Mouse (Mus musculus): ENCODE measurements at regions not wholly inside any gene's neighbourhood (a gene's known extent, or its start where the extent isn't known, plus 50 kb on each side); places are given as distances from the start of the nearest gene placed in this dataset.

DNA sequence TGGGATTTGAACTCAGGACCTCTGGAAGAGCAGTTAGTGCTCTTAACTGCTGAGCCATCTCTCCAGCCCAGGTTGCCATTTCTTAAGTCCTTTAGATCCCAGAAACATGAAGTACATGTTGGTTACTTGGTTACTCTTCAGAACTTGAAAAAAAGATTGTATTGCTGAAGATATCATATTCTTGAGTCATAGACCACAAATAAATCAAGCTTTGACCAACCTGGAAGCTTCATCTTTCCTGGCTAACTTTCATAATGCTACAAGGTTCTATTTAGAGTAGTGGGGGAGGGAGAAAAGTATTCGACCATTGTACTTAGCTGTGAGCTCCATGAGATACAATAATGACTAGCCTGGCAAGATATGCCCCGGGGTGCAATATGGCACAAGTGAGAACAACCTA, 90.9 kb upstream of the Cdkn2b start:
- no peak overlapping the region for H3K27ac ChIP-seq (ENCODE audit: insufficient read depth, low read length)
- H3K4me3 ChIP-seq (ENCODE audit: extremely low read depth, insufficient read depth, insufficient read length) = no peak overlapping the region
- WGBS = 74% methylated on average over 2 of the region's 2 CpGs
- no peaks in the 10 kb centered on the region for H3K27me3 ChIP-seq (ENCODE audit: control insufficient read depth, insufficient read depth, low read length)
- no peaks in the 10 kb centered on the region for H3K36me3 ChIP-seq (ENCODE audit: control insufficient read depth, insufficient read depth, low read length)
- TF ChIP-seq POLR2A (IDR thresholded peaks at IDR 0.05; ENCODE audit: low read depth, low read length) = no peak
- no peak for TF ChIP-seq CTCF (IDR thresholded peaks at IDR 0.05; ENCODE audit: extremely low read depth, insufficient read depth, insufficient read length, insufficient replicate concordance)
- no peaks in the 10 kb centered on the region for H3K4me1 ChIP-seq (ENCODE audit: control insufficient read depth, insufficient read depth, insufficient read length)
- DNase-seq (ENCODE audit: low read depth in 1 of 2, low spot score in 2 of 2) = no peak

DNA sequence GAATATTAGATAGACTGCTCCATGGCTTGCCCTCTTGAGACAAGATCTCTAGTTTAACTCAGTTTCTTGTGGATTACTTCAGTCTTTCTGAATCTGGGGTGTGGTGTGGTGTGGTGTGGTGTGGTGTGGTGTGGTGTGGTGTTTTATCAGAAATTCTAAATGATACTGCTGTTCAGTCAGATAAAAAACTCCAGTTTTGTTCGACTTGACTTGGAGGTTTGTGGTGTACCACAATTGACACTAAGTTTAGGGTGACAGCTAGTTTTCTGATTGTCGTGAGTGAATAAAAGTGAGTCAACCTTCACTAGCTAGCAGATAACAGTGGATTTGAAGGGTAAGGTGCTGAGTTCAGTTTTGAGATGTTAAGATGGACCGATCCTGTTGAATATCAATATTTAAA, 89.5 kb upstream of the Cdkn2b start:
- TF ChIP-seq CTCF (IDR thresholded peaks at IDR 0.05; ENCODE audit: extremely low read depth, insufficient read depth, insufficient read length, insufficient replicate concordance) = no peak
- TF ChIP-seq POLR2A (IDR thresholded peaks at IDR 0.05; ENCODE audit: low read depth, low read length) = no peak
- Histone ChIP-seq H3K27me3 (ENCODE audit: control insufficient read depth, insufficient read depth, low read length) (no peaks in the 10 kb centered on the region), H3K36me3 (ENCODE audit: control insufficient read depth, insufficient read depth, low read length) (no peaks in the 10 kb centered on the region), H3K4me1 (ENCODE audit: control insufficient read depth, insufficient read depth, insufficient read length) (no peaks in the 10 kb centered on the region), H3K27ac (ENCODE audit: insufficient read depth, low read length) (no peak overlapping the region), H3K4me3 (ENCODE audit: extremely low read depth, insufficient read depth, insufficient read length) (no peak overlapping the region)
- WGBS = 53% methylated on average over 3 of the region's 3 CpGs
- no peak for DNase-seq (ENCODE audit: low read depth in 1 of 2, low spot score in 2 of 2)

DNA sequence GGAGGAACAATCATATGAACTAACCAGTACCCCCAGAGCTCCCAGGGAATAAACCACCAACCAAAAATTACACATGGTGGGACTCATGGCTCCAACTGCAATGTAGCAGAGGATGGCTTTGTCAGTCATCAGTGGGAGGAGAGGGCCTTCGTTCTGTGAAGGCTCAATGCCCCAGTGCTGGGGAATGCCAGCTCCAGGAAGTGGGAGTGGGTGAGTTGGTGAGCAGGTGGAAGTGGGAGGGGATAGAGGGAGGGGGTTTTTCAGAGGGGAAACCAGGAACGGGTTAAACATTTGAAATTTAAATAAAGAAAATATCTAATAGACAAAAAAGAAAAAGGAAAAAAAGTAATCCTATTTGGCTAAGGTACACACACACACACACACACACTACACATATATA, 88.4 kb upstream of the Cdkn2b start:
- DNase-seq (ENCODE audit: low read depth in 1 of 2, low spot score in 2 of 2) = no peak
- H3K27me3 ChIP-seq (ENCODE audit: control insufficient read depth, insufficient read depth, low read length) = no peaks in the 10 kb centered on the region
- WGBS = 43% methylated on average over 2 of the region's 2 CpGs
- no peak overlapping the region for H3K27ac ChIP-seq (ENCODE audit: insufficient read depth, low read length)
- no peak for TF ChIP-seq POLR2A (IDR thresholded peaks at IDR 0.05; ENCODE audit: low read depth, low read length)
- TF ChIP-seq CTCF (IDR thresholded peaks at IDR 0.05; ENCODE audit: extremely low read depth, insufficient read depth, insufficient read length, insufficient replicate concordance) = no peak
- H3K4me3 ChIP-seq (ENCODE audit: extremely low read depth, insufficient read depth, insufficient read length) = no peak overlapping the region
- H3K36me3 ChIP-seq (ENCODE audit: control insufficient read depth, insufficient read depth, low read length) = no peaks in the 10 kb centered on the region
- H3K4me1 ChIP-seq (ENCODE audit: control insufficient read depth, insufficient read depth, insufficient read length) = no peaks in the 10 kb centered on the region

GRCm38 (mm10) chr4:89396020-89396419, 85.2 kb upstream of the Cdkn2b start:
- no peaks in the 10 kb centered on the region for H3K4me1 ChIP-seq (ENCODE audit: control insufficient read depth, insufficient read depth, insufficient read length)
- no peak overlapping the region for H3K27ac ChIP-seq (ENCODE audit: insufficient read depth, low read length)
- DNase-seq (ENCODE audit: low read depth in 1 of 2, low spot score in 2 of 2) = no peak
- TF ChIP-seq POLR2A (IDR thresholded peaks at IDR 0.05; ENCODE audit: low read depth, low read length) (no peak), CTCF (IDR thresholded peaks at IDR 0.05; ENCODE audit: extremely low read depth, insufficient read depth, insufficient read length, insufficient replicate concordance) (no peak)
- WGBS = 82% methylated on average over 2 of the region's 2 CpGs
- H3K36me3 ChIP-seq (ENCODE audit: control insufficient read depth, insufficient read depth, low read length) = no peaks in the 10 kb centered on the region
- H3K4me3 ChIP-seq (ENCODE audit: extremely low read depth, insufficient read depth, insufficient read length) = no peak overlapping the region
- H3K27me3 ChIP-seq (ENCODE audit: control insufficient read depth, insufficient read depth, low read length) = no peaks in the 10 kb centered on the region

DNA sequence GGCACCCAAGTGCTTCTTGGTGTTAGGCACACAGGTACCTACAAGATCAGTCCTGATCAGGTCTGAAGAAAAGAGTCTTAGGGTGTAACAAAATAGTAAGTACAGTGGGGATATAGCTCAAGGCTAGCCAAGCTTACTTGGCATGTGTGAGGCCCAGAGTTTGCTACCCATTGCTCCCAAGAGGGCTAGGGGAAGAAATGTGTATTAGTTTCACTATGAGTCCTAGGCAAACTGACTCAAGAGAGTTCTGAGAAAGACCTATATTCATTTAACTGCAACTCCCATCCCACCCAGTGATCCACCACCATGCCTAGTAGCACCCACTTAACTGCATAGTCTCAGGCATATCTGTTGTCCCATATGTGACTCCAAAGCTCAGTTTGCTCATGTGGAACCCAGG, 84.5 kb upstream of the Cdkn2b start:
- no peak for DNase-seq (ENCODE audit: low read depth in 1 of 2, low spot score in 2 of 2)
- H3K27ac ChIP-seq (ENCODE audit: insufficient read depth, low read length) = no peak overlapping the region
- no peak overlapping the region for H3K4me3 ChIP-seq (ENCODE audit: extremely low read depth, insufficient read depth, insufficient read length)
- no peaks in the 10 kb centered on the region for H3K4me1 ChIP-seq (ENCODE audit: control insufficient read depth, insufficient read depth, insufficient read length)
- H3K27me3 ChIP-seq (ENCODE audit: control insufficient read depth, insufficient read depth, low read length) = no peaks in the 10 kb centered on the region
- H3K36me3 ChIP-seq (ENCODE audit: control insufficient read depth, insufficient read depth, low read length) = no peaks in the 10 kb centered on the region
- TF ChIP-seq CTCF (IDR thresholded peaks at IDR 0.05; ENCODE audit: extremely low read depth, insufficient read depth, insufficient read length, insufficient replicate concordance) = no peak
- TF ChIP-seq POLR2A (IDR thresholded peaks at IDR 0.05; ENCODE audit: low read depth, low read length) = no peak

DNA sequence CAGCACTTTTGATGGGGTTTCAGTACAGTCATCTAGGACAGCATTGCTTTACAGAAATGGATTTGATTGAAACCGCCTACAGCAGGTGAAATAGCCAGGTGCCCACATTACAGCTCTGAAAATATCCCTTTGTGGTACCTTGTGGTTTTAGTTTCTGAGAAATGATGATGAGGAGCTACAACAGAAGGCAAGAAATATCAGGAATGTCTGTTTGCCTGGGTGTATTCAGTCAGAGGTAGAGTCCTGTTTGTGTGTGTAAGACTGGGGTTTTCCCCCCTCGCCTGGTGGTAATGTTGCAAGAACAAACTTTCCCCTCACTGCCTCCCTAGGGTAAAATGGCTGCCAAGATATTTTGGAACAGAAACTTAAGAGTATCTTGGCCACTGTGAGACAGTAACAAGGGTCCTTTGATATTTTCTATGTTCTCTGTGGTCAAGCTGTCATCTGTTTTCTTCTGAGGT, 82.4 kb upstream of the Cdkn2b start:
- H3K27me3 ChIP-seq (ENCODE audit: control insufficient read depth, insufficient read depth, low read length) = no peaks in the 10 kb centered on the region
- WGBS = 71% methylated on average over 2 of the region's 2 CpGs
- no peak for TF ChIP-seq POLR2A (IDR thresholded peaks at IDR 0.05; ENCODE audit: low read depth, low read length)
- TF ChIP-seq CTCF (IDR thresholded peaks at IDR 0.05; ENCODE audit: extremely low read depth, insufficient read depth, insufficient read length, insufficient replicate concordance) = no peak
- H3K36me3 ChIP-seq (ENCODE audit: control insufficient read depth, insufficient read depth, low read length) = no peaks in the 10 kb centered on the region
- no peak overlapping the region for H3K4me3 ChIP-seq (ENCODE audit: extremely low read depth, insufficient read depth, insufficient read length)
- H3K4me1 ChIP-seq (ENCODE audit: control insufficient read depth, insufficient read depth, insufficient read length) = no peaks in the 10 kb centered on the region
- no peak overlapping the region for H3K27ac ChIP-seq (ENCODE audit: insufficient read depth, low read length)
- DNase-seq (ENCODE audit: low read depth in 1 of 2, low spot score in 2 of 2) = no peak

GRCm38 (mm10) chr4:89392791-89393190, 82.0 kb upstream of the Cdkn2b start:
- TF ChIP-seq CTCF (IDR thresholded peaks at IDR 0.05; ENCODE audit: extremely low read depth, insufficient read depth, insufficient read length, insufficient replicate concordance) (no peak), POLR2A (IDR thresholded peaks at IDR 0.05; ENCODE audit: low read depth, low read length) (no peak)
- no peak overlapping the region for H3K4me3 ChIP-seq (ENCODE audit: extremely low read depth, insufficient read depth, insufficient read length)
- H3K36me3 ChIP-seq (ENCODE audit: control insufficient read depth, insufficient read depth, low read length) = no peaks in the 10 kb centered on the region

More at GRCm38 (mm10) chr4:89392791-89393190, 82.0 kb upstream of the Cdkn2b start:
- no peak for DNase-seq (ENCODE audit: low read depth in 1 of 2, low spot score in 2 of 2)
- no peak overlapping the region for H3K27ac ChIP-seq (ENCODE audit: insufficient read depth, low read length)
- no peaks in the 10 kb centered on the region for H3K4me1 ChIP-seq (ENCODE audit: control insufficient read depth, insufficient read depth, insufficient read length)
- no peaks in the 10 kb centered on the region for H3K27me3 ChIP-seq (ENCODE audit: control insufficient read depth, insufficient read depth, low read length)

Measured in spleen, adult 2 months (tissue).